Mouse (Mus musculus) gastrocnemius, postnatal 10 days (tissue): ENCODE data around the gene Cby1. TPM values are rescaled to one million over a fixed set of nuclear protein-coding genes. Genes with fewer than 3 reads are reported as not detected.
"Not testable (repeated sequence)": the region's sequence is repeated elsewhere in the genome, so short reads cannot be mapped to it uniquely, and the experiment has no call there.

ENCODE experiments used
- DNase-seq: peaks from one replicate; pipeline ENCODE4 v3.0.0; 2021; ENCODE audit warnings: mixed read lengths
- long read RNA-seq, 2 experiments: library from polyadenylated mRNA; stranded (forward); transcript quantifications; one replicate each; pipeline ENCODE4 v2.0.0; 2021
- total RNA-seq, 2 experiments: library from RNA; stranded (reverse); gene quantifications; 2 replicates each; pipeline ENCODE4 v1.2.3; 2021

The Cby1 gene
- 10 to 100 TPM; 22.6 to 24.9 TPM for total RNA-seq
- long read RNA-seq, experiment 1, transcript Cby1-201 (5 exons, 1,147 nt), result major isoform, 19 of 21 reads
- long read RNA-seq, experiment 1, partial matches to known transcripts, result 2 of 21 reads
- long read RNA-seq, experiment 1, other reads (novel, unspliced or antisense), result 0 of 21 reads
- long read RNA-seq, experiment 2, transcript Cby1-201 (5 exons, 1,147 nt), result major isoform, 21 of 28 reads
- long read RNA-seq, experiment 2, partial matches to known transcripts, result 1 of 28 reads
- long read RNA-seq, experiment 2, other reads (novel, unspliced or antisense), result 6 of 28 reads

DNA sequence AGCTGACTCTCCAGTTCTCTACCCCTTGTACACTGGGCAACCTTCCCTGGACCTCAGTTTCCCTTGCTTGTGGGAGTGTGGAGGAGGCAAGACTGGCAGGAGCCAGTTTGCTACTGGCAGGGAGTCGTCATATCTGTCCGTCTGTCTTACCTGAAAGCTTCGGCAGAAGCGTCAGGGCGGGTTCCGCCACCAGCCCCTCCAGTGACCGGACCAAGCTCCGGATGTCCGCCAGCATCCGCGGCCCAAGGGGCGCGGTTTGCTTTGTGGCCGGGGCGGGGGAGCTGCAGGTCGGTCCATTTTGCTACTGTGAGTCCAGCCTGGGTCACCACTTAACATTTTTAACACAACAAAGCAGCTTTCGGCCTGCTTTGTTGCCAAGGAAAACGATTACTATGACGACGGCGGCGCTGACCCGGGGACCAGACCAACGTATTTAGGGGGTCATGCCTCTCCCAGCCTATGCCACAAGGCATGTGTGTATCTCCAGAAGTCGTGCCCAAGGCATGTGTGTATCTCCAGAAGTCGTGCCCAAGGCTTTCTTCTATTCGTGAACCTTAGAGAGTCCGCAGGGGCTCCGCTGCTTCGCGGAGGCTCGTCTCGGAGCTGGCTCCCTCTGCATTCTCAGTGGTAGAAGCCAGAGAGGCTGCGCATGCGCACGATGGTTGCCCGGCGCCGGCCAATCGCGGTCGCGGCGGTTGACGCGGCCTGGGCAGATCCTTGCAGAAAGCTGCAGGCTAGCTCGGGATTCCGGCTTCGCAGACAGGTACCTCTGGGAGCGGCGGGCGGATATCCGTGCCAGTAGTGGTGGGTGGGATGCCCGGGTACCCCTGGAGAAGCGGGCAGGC is at the start of gene Cby1, which contains the start of gene Fam227a:
Gene Cby1 (plus strand): TSS at position 669 of the 845 bp plus-strand sequence.
Gene Fam227a (minus strand): TSS at position 426 of the 845 bp plus-strand sequence.
- DNase-seq, result peak; percentile 98

DNA sequence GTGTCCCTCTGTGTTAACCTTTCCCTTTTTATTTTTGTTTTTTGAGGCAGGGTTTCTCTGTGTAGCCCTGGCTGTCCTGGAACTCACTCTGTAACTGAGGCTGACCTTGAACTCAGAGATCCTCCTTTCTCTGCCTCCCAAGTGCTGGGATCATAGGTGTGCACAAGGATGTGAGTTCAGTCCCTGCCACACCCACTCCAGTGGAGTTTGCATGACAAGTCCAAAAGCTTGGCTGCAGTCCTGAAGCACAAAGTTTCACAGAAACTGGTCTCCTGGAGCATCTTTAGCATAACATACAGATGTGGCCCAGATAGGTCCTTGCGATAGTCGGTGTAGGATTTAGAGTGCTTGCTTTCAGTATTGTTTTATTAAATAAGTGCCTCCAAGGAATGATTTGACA is 49.8 kb upstream of the Cby1 start:
- no peak for DNase-seq

DNA sequence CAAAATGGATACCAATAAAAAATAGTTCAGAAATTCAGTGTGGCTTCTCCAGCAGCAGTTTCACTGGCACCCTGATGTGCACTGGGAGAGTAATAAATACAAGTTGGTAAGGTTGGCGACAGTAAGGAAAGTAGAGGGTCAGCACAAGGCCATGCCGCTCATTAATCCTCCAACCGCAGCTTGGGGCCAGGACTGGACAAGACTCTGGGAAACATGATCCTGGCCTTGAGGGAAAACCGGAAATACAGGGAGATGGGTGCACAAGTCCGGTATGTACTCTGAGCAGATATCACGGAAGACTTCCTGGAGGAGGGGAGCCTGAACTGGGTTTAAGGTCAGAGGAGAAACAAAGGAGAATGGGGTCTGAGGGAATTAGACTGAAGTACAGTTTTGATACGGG is 43.5 kb upstream of the Cby1 start:
- no peak for DNase-seq

GRCm38 (mm10) chr15:79616729-79617128 is 42.3 kb upstream of the Cby1 start:
- DNase-seq, result no peak

GRCm38 (mm10) chr15:79617135-79617534 is 41.9 kb upstream of the Cby1 start:
- no peak for DNase-seq

GRCm38 (mm10) chr15:79618456-79618855 is 40.5 kb upstream of the Cby1 start:
- no peak for DNase-seq

GRCm38 (mm10) chr15:79619770-79620414 is 39.1 kb upstream of the Cby1 start:
- no peak for DNase-seq

DNA sequence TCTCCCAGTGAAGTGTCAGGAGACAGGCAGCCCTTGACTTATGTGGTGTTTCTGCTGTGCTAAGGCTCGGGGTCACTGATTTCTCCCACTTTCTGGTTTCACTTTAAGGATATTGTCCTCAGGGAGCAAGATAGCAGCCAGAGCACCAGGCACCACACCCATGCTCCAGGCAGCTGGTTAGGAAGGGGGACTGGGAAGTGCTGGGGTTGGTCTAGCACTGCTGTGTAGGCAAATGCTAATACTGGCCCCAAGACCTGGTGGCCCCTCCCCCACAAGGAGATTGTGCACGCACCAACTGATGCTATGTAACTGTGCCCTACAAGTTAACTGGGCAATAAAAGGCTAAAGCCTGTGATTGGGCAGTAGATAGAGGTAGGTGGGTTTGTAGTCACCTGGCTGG is 28.5 kb upstream of the Cby1 start:
- no peak for DNase-seq

- DNase-seq, result no peak
Measured at GRCm38 (mm10) chr15:79641135-79641817, 17.7 kb upstream of the Cby1 start.

- DNase-seq, result no peak
Measured at GRCm38 (mm10) chr15:79645483-79645882, 13.5 kb upstream of the Cby1 start.

DNA sequence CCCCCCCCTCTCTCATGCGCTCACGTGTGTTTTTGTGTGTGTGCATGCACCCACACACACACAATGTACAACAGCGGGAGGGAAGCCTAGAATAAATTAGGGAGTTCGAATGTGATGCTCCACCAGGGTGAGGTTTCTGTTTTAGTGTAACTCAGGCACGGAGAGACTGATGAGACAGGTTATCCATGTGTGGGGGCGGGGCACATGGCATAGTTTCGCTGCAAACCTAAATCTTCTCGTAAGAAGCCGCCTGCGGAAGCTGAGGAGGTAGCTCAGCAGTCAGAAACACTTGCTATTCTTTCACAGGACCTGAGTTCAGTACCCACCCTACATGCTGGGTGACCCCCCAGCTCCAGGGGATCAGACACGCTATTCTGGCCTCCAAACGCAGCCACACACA is 10.9 kb upstream of the Cby1 start:
- no peak for DNase-seq

GRCm38 (mm10) chr15:79650569-79650968 is 8.4 kb upstream of the Cby1 start:
- DNase-seq, result peak; percentile 41

DNA sequence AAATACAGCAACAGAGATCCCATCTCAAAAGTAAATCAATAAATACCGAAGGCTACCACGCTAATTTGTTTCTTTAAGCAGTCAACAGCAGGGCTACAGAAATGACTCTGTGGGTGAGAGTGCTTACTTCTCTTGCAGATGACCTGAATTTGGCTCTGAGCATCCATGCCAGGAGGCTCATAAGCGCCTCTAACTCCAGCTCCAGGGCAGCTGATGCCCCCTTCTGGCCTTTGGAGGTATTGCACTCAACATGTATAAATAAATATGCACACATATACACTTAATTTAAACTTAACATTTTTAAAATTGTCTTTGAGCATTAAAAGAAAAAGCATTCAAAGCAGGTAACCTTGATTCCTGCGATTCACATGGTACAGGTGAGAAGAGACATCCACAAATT is 7.5 kb upstream of the Cby1 start:
- no peak for DNase-seq

- no peak for DNase-seq
Measured at GRCm38 (mm10) chr15:79656451-79656850, 2.5 kb upstream of the Cby1 start.

- peak; percentile 80 for DNase-seq
Measured at GRCm38 (mm10) chr15:79657837-79658530, 1.0 kb upstream of the Cby1 start.

- DNase-seq, result peak; percentile 31
Measured at GRCm38 (mm10) chr15:79661852-79662251, 2.9 kb downstream of the Cby1 start.

DNA sequence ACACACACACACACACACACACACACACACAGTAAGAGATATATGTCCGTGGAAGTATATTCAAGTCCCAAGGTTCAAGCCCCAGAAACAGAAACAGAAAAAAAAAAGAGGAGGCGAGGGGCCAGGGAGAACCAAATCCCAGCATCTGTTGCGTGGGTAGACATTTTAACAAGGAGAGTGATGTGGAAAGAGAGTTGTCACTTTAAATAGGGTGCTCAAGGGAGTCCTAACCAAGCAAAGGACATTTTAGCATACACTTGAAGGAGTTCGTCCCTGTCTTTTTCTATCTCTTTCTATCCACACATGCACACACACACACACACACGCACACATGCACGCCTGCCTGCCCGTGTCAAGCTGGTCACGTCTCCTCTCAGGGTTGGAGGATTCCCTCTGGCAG is 5.7 kb downstream of the Cby1 start:
- no peak for DNase-seq

DNA sequence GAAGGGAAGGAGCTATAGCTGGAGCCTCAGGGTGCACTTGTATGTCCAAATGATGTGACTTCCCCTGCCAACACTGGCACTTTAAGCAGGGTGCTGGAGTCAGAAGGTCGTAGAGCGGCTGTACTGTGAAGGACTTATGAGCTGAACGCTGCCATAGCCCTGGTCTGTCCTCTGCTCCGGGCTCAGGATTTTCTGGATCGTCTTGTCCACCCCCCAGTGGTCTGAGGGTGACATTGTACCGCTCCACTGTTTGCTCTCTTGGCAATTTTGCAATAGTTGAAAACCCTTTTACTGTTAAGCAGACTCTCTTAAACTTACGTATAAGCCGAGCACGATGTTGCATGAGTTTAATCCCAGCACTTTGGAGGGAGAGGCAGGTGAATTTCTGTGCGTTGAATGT is 10.2 kb downstream of the Cby1 start:
- DNase-seq, result no peak

- peak; percentile 84 for DNase-seq
Measured at GRCm38 (mm10) chr15:79670249-79670971, 11.4 kb downstream of the Cby1 start, which contains the start of gene Tomm22. Gene Tomm22, plus strand, starts transcription at chr15:79670861.

DNA sequence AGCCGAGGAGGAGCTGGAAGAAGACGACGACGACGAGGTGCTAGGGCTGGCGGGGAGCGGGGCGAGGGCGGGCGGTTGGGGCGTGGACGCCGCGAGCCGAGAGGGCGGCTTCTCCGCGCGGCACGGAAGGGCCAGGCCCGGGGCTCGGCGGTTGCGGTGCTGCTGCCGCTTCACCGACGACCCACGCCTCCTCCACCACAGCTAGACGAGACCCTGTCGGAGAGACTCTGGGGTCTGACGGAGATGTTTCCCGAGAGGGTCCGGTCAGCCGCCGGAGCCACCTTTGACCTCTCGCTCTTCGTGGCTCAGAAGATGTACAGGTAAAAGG is 11.9 kb downstream of the Cby1 start:
- DNase-seq, result no peak

GRCm38 (mm10) chr15:79671828-79672348 is 12.9 kb downstream of the Cby1 start:
- DNase-seq, result not testable (repeated sequence)
